Mouse (Mus musculus) neutrophil, adult 65 days (primary cell): ENCODE data around the gene Cyp2j5. TPM values are rescaled to one million over a fixed set of nuclear protein-coding genes. Genes with fewer than 3 reads are reported as not detected.

Experiments used
- total RNA-seq: library from RNA; stranded (reverse); gene quantifications from 2 replicates; pipeline ENCODE4 v1.2.4, GENCODE M21; 2023

The Cyp2j5 gene
- not detected in 2 replicates for total RNA-seq

DNA sequence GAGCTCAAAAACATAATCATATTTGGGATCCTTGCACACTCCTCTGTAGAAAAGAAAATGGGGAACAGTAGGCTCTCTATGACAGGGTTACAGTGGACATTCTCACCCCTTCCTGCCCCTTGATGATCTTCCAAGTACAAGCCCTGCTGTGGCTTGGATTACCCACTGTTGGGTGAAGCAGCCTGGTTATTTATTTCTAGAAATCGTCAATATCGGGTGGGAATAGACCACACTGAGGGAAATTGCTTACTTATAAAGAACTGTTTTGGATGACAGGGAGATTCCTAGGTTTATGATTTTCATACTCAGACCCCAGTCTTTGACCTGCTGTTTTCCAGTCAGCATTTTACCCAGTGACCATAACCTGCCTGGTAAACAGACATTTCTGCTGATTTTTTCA, at the start of gene Cyp2j5:
TSS of gene Cyp2j5 (minus strand) at position 164 of the 400 bp plus-strand sequence.

DNA sequence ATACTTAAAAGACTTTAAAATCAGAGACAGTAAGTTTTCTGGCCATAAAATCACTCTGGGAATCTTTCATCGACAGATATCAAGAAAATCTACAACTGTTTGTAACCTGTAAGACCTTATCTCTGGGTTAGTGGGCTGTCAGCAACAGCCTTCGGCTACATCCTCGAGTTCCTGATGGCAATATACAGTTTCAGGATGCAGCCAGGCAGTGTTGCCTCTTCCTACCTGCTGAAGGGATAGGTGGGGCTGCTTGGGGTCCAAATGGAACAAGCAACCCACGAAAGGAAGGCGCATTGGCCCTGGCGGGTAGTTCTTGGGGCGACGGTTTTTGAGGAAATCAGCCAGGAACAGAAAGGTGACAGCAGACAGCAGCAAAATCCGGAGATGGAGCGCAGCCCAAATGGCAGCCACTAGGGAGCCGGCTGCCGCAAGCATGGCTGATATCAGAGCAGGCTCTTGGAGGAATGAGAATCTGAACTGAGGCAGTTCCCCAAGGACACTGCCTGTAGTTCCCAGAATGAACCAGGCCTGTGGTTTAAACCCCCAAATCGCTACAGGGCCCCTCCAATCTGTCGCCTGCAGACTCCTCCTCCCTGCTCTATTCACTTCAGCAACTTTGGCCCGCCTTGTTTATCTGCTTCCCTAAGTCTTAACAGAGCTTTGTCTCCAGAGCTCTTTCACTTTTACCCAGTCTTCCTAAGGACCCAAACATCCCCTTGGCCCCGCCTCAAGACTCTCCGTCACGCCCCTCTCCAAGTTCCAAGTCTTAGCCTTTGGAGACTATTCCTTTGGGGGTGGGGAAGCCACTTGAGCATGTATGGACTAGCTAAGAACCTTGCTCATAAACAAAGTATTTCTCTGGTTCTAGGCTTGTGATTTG, 72.8 kb downstream of the Cyp2j5 start, which contains the start of gene Cyp2j9:
TSS of gene Cyp2j9 (minus strand) at position 668 of the 880 bp plus-strand sequence.

Other genes starting within 250 kb of the Cyp2j5 start
- gene Cyp2j8, start 156.8 kb downstream of the Cyp2j5 start, total RNA-seq = not detected in 2 replicates
- 0.18 TPM in 1 of 2 replicates, not detected in the other for gene Cyp2j6, start 110.5 kb downstream of the Cyp2j5 start, total RNA-seq
- not detected in 2 replicates for gene Cyp2j9, start 72.6 kb downstream of the Cyp2j5 start, total RNA-seq
- gene Gm12695, start 121.0 kb upstream of the Cyp2j5 start, total RNA-seq = not detected in 2 replicates